Mouse (Mus musculus) bone marrow, adult 2 months (tissue): ENCODE data around the gene Pard3b.

Experiments
- CTCF ChIP-seq: fragments of 200-500 bp; IDR thresholded peaks from 2 replicates; pipeline ENCODE4 v1.5.1; 2011; ENCODE audit warnings: low read length, control low read depth; ENCODE audit not compliant: control insufficient read depth, insufficient read depth
- POLR2A ChIP-seq: fragments of 200-500 bp; IDR thresholded peaks from 2 replicates; pipeline ENCODE4 v1.6.1; 2011; ENCODE audit warnings: low read depth, mild to moderate bottlenecking, control low read depth, low read length, borderline replicate concordance; ENCODE audit not compliant: control insufficient read depth

GRCm38 (mm10) chr1:61867286-61868082 is 228.9 kb downstream of the Pard3b start:
- TF ChIP-seq POLR2A = no peak
- TF ChIP-seq CTCF = no peak
